ENCODE assay signal across 22 mouse cellular contexts in genomic region chr8:40005207-40005837, GRCm38 (mm10).
DNase-seq lines count a peak whose midpoint lies in the region; ATAC-seq and TF ChIP-seq lines count a peak whose summit lies in the region.
"Had no signal": no experiment of that assay in that cellular context is flagged by ENCODE, and none has a peak within 500 bp of the region (broad histone marks: within the 10 kb centered on the region; RNA-seq: fewer than 3 reads in every experiment).

No protein-coding gene starts in this region.

- no peaks in the 10 kb centered on the region for H3K36me3 ChIP-seq in heart, embryonic 12.5 days
- H3K36me3 ChIP-seq in heart, embryonic 15.5 days, result no peaks in the 10 kb centered on the region
- H3K36me3 ChIP-seq in myocyte (ENCODE audit: control insufficient read depth, insufficient read depth), result no peaks in the 10 kb centered on the region
- H3K36me3 ChIP-seq: embryonic facial prominence, embryonic 10.5 days; G1E; hindbrain, embryonic 15.5 days had no signal

- ATAC-seq in heart, embryonic 12.5 days (ENCODE audit: insufficient number of reproducible peaks, low FRiP score), result 0 out of 2 replicates have a peak, but pooled peaks have one; percentile 22
- ATAC-seq in heart, embryonic 15.5 days (replicated peaks; ENCODE audit: insufficient number of reproducible peaks, insufficient read depth, low FRiP score, low read depth), result peak; percentile 64
- ATAC-seq: CD4-positive, CD25-positive, alpha-beta regulatory T cell, adult 4 months; forebrain, embryonic 13.5 days; intestine, embryonic 16.5 days had no signal

- H3K9ac ChIP-seq in heart, embryonic 12.5 days, result no peak overlapping the region
- no peak overlapping the region for H3K9ac ChIP-seq in heart, embryonic 15.5 days
- H3K9ac ChIP-seq: forebrain, embryonic 13.5 days; hindbrain, embryonic 15.5 days had no signal

- no peak overlapping the region for H3K27ac ChIP-seq in heart, embryonic 12.5 days (ENCODE audit: poor library complexity, severe bottlenecking)
- H3K27ac ChIP-seq in heart, embryonic 15.5 days, result peak overlapping the region; percentile 75
- H3K27ac ChIP-seq: embryonic facial prominence, embryonic 10.5 days; forebrain, embryonic 13.5 days; gastrocnemius, adult 2 months; hindbrain, embryonic 15.5 days had no signal

- no peak overlapping the region for H3K4me2 ChIP-seq in heart, embryonic 12.5 days
- no peak overlapping the region for H3K4me2 ChIP-seq in heart, embryonic 15.5 days
- H3K4me2 ChIP-seq in myocyte (ENCODE audit: low read depth), result no peak overlapping the region
- H3K4me2 ChIP-seq: forebrain, embryonic 13.5 days; hindbrain, embryonic 15.5 days had no signal

- 45% methylated on average over 1 of the region's 1 CpGs for WGBS in heart, embryonic 12.5 days
- WGBS in heart, embryonic 15.5 days, result 42% methylated on average over 1 of the region's 1 CpGs

- TF ChIP-seq POLR2A in myocyte (IDR thresholded peaks at IDR 0.05; ENCODE audit: insufficient read length, low read depth), result no peak

- intact Hi-C loops in heart, postnatal 25 days (cut with DNase I), result no loop called here
- intact Hi-C loops in heart, postnatal 36 days (cut with DNase I), result no loop called here

- no peaks in the 10 kb centered on the region for H3K4me1 ChIP-seq in heart, embryonic 12.5 days (replicated peaks)
- H3K4me1 ChIP-seq in heart, embryonic 15.5 days (replicated peaks), result no peaks in the 10 kb centered on the region
- H3K4me1 ChIP-seq: embryonic facial prominence, embryonic 10.5 days; forebrain, embryonic 13.5 days; hindbrain, embryonic 15.5 days had no signal

- DNase-seq in heart, adult 11 months, result peak; percentile 66
- DNase-seq in heart, postnatal 25 days (ENCODE audit: low spot score), result no peak
- DNase-seq in heart, postnatal 36 days, result no peak
- DNase-seq in cerebellum, postnatal 10 days, result no peak
- DNase-seq: adrenal gland, adult 8-10 months; adrenal gland, postnatal 36 days; B cell, adult 2 months; cerebellum, adult 11 months; cerebellum, adult 8-10 months; cerebellum, postnatal 25 days; gastrocnemius, adult 2 months; gastrocnemius, postnatal 25 days; kidney, adult 2 months had no signal

- H3ac ChIP-seq in myocyte (ENCODE audit: control insufficient read depth, insufficient read length), result no peak overlapping the region

- no peak overlapping the region for H3K4me3 ChIP-seq in heart, embryonic 12.5 days
- no peak overlapping the region for H3K4me3 ChIP-seq in heart, embryonic 15.5 days
- no peak overlapping the region for H3K4me3 ChIP-seq in myocyte
- H3K4me3 ChIP-seq: embryonic facial prominence, embryonic 10.5 days; forebrain, embryonic 13.5 days; gastrocnemius, adult 2 months; hindbrain, embryonic 15.5 days had no signal

- H3K9me3 ChIP-seq in heart, embryonic 12.5 days (replicated peaks), result no peaks in the 10 kb centered on the region
- H3K9me3 ChIP-seq in heart, embryonic 15.5 days (replicated peaks), result no peaks in the 10 kb centered on the region
- H3K9me3 ChIP-seq: embryonic facial prominence, embryonic 10.5 days; forebrain, embryonic 13.5 days; G1E; hindbrain, embryonic 15.5 days had no signal

- no peaks in the 10 kb centered on the region for H3K79me2 ChIP-seq in myocyte (ENCODE audit: control insufficient read depth, insufficient read depth)

- no peaks in the 10 kb centered on the region for H3K27me3 ChIP-seq in heart, embryonic 12.5 days (replicated peaks)
- H3K27me3 ChIP-seq in heart, embryonic 15.5 days, result no peaks in the 10 kb centered on the region
- no peaks in the 10 kb centered on the region for H3K27me3 ChIP-seq in myocyte (ENCODE audit: control insufficient read depth, insufficient read depth, insufficient read length)
- H3K27me3 ChIP-seq: forebrain, embryonic 13.5 days; hindbrain, embryonic 15.5 days had no signal

TF ChIP-seq in myocyte, 11 proteins besides CTCF, POLR2A, EP300 and RAD21:
- TF ChIP-seq MYOG (IDR thresholded peaks at IDR 0.05; ENCODE audit: control insufficient read depth in 1 of 3, insufficient read depth in 1 of 3, insufficient read length in 2 of 3, low read depth in 2 of 3), result no peak
- peak; percentile 13; the same call in 1 of the 2 replicates for TF ChIP-seq CEBPB (IDR thresholded peaks at IDR 0.05; ENCODE audit: insufficient read depth, poor library complexity, severe bottlenecking)
